Mouse (Mus musculus) right cerebral cortex, adult 2 months (tissue): Measurements from ENCODE around the gene Ankrd36.

Experiments
- DNase-seq, 2 experiments: peaks; one replicate each; pipeline ENCODE4 v3.0.0; 2021 to 2022; ENCODE audit warnings: low spot score in 2 of 2

The Ankrd36 gene

DNA sequence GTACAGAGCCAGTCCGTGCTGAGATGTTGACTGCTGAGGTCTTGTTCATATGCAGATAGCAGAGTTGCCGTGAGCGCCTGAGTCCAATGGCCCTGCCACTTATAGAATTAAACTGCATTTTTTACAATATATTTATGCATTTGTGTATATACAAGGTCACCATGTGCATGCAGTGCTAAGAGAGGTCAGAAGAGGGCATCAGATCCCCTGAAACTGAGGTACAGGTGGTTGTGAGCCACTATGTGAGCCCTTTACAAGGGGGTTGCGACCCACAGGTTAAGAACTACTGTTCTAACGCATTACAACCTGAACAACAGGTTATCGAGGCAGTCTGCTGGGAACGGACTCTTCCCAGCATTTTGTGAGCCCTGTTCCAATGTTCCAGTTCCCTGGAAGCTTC lies 80.8 kb downstream of the Ankrd36 start:
- DNase-seq, result no peak

DNA sequence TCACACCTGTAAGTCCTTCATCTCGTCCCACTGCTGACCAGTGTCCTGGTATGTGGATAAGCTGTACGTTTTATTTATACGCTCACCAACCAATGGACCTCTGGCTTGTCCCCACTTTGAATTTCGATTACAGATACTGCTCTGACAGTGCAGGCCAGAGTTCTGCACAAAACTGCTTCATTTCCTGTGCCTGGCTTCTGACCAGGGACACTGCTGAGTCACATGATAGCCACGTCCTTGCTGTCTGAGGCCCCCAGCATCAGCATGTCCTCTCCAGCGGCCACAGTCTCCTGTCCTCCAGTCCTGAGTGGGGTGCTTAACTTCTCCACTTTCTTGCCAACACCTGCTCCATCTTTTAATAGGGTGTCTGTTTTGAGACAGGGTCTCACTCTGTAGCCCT lies 113.1 kb downstream of the Ankrd36 start:
- DNase-seq, result no peak

DNA sequence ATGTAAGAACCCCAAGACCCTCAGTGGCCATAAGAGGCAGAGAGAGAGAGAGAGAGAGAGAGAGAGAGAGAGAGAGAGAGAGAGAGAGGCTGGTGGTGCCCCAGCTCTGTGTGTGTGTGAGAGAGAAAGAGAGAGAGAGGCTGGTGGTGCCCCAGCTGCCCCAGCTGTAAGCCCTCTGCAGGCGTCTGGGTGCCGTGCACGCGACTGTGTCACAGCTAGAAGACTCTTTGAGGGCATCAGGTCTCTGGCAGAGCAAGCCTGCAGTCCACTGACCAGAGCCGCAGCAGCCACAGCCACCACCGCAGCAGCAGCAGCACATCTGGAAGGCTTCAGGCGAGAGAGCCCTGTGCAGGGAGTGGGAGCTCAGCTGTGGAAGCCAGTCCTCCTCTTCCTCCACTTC lies 114.8 kb downstream of the Ankrd36 start:
- no peak for DNase-seq

DNA sequence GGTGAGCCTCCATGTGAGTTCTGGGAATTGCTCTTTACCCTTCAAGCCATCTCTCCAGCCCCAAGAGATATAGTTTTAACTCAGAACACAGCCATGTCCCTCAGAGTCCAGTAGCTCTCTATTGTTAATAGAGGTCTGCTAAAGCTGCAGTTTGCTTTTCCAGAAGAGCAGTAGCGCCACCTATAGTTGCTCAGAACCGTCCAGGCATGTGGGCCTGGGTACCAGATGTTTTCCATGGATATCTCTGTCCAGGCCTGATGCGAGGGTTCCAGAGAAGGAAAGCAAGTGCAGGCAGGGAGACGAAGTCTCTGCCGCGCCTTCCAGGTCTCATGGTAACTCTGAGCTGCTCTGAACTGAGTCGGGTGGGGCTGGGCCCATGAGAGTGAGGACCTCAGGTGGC lies 122.3 kb downstream of the Ankrd36 start:
- DNase-seq, result peak; percentile 61 to 67

DNA sequence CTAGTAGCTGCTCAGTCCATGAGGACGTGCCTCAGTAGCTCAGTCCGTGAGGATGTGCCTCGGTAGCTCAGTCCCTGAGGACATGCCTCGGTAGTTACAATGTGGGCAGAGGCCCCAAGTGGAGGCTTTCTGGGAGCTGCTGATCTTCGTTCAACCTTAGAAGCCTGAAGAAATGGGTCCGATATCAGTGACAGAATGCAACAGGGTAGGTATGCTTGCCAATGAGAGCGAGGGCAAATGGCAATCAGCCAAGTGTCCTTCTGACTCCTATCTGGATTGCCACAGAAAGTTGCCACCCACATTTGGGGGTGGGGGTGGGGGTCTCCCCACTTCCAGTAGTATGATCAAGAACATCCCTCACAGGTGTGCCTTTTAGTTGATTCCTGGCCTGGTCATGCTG lies 131.3 kb downstream of the Ankrd36 start:
- no peak for DNase-seq

DNA sequence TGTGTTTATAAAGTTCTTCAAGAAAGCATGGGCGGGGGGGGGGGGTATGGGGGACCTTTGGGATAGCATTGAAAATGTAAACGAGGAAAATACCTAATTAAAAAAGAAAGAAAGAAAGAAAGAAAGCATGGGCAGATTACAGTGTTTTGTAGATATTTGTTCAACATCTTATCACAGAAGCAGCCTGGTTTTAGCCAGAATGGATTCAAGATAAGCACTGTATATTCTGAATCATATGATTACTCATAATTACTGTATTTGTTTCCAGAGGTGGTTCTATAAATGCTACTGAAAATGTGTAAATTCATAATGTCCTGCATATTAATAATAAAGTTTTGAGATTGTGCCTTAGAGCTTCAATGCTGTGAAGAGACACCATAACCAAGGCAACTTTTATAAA lies 131.8 kb downstream of the Ankrd36 start:
- DNase-seq, result no peak

DNA sequence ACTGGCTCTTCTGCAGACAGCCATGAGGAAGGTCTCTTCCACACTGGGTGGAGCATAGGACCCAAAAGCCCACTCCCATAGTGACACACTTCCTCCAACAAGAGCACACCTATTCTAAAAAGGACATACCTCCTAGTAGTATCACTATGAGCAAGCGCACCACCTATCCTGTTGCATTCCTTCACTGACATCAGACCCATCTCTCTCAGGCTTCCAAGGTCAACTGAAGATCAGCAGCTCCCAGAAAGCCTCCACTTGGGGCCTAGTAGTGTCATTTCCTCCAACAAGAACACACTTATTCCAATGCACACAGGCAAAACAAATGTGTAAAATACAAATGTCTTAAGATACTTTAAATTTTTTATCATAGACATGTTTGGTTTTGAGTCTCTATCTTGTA lies 132.3 kb downstream of the Ankrd36 start:
- no peak for DNase-seq

DNA sequence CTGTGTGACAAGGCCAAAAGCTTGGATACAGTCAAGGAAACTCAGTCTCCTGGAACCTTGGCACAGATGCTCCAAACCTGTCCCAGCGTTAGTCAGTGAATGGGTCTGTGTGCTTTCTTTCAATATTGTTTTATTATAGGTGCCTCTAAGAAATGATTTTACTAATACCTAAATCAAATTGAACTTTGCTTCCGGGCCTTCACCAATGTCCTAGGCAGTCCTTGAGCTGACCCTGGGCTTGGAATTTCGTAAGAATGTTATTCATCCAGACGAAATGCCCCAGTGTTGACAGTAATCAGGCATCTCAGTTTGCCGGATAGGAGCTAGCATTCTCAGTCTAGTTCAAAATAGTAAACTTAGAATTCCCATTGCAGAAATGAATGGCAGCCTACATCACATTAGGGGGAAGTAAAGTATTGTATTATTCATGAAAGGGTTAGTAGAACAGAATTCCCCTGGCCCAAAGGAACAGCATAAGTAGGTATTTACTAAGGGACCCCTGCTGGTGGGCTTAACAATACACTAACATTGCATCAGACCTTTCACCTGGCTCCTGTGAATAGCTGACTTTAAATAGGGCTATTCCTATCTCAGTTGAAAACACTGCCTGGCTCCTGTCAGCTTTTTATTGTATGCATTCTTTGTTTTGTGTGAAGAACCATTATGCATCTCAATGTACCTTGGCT lies 132.9 kb downstream of the Ankrd36 start:
- DNase-seq, result no peak

DNA sequence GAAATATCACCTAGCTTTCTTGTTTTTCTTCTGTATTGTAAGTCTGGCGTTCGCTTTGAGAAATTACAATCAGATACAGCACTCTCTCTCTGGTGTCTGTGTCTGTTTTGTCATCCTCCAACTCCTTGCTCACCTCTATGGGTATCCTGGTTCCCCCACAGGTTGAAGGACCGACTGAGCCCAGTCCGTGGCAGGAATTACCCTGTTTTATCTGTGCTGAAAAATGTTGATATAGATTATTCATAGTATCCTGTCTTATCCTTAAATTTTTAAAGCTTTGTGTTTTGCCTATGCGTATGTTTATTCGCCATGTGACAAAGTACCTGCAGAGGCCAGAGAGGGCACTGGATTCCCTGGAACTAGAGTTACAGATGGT lies 133.5 kb downstream of the Ankrd36 start:
- DNase-seq, result no peak

DNA sequence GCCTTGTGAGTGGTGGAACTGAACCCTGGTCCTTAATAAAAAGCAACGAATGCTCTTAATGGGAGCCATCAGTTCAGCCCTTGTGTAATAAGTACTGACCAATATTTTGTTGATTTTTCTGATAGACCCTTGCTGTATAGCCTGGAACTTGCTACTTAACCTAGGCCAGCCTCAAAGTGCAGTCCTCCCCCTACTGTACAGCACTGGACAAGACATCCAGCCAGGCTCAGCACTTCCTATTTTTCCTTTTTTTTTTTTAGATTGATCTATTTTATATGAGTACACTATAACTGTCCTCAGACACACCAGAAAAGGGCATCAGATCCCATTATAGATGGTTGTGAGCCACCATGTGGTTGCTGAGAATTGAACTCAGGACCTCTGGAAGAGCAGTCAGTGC lies 133.9 kb downstream of the Ankrd36 start:
- no peak for DNase-seq

DNA sequence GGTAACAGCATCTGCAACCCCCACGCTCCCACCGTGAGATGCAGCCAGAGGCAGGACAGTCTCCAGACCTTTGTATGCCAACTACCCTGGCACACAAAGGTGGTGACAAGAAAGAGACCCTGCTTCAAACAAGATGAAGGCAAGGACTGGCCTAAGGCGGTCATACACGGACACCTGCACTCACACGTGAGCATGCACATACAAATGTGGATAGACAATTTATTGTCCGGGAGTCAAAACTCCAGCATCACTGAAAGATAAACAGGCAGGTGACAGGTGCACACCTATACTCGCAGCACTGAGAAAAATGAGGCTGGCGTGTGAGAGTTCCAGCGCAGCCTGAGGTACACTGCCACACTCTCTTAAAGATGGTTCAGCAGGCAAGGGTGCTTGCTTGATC lies 136.5 kb downstream of the Ankrd36 start:
- DNase-seq, result no peak

DNA sequence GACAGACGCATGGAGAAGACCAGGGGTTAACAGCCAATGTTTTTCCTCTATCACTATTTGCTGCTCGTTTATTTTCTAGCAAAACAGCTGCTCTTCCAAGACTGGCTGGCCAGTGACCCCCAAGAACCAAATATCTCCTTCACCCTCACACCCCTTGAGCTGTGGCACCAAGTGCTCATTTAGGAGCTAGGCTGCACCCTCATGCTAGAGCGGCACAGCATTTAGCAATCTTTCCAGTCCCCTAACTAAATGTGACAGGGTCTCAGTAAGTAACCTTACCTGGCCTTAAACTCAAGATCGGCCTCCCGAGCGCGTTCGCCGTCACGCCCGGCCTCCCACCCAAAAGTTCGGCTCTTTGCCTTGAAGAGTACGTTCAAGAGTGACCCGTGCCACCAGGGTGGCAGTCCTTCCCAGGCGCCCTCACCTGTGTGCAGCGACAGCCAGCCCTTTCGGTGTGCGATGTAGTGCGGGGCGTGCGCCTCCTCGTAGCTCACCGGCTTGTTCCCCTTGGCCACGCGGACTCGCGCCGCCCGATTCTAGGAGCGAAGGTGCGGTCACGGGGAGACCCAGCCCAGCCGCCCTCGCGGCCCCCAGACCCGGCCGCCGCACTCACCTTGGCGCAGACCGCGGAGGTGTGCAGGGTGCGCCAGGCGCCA lies 137.5 kb downstream of the Ankrd36 start:
- DNase-seq, result peak; percentile 52 to 53

DNA sequence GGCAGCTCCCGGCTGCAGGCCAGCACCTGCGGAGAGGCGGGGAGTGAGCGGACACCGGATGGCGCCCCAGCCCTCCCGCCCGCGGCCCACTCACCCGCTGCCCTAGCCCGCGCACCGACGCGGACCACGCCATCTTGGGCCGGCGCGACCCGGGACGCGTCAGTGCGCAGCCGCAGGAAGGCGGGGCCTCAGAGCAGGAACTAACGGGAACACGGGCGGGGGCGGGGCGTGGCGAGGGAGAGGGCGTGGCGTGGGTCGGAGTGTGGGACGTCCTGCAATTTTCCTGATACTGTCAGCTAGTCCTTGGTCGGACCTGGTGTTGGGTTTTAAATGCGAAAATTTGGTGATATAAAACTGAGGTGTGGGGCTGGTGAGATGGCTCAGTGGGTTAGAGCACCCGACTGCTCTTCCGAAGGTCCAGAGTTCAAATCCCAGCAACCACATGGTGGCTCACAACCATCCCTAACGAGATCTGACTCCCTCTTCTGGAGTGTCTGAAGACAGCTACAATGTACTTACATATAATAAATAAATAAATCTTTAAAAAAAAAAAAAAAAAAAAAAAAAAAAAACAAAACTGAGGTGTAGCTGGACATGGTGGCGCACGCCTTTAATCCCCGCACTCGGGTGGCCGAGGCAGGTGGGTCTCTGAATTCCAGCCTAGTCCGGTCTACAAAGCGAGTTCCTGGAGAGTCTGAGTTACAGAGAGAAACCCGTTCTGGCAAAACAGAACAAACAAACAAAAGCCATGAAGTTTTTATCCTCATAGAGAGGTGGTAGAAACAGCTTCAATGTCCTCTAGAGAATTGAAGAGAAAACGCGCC lies 138.3 kb downstream of the Ankrd36 start:
- peak; percentile 84 to 85 for DNase-seq

DNA sequence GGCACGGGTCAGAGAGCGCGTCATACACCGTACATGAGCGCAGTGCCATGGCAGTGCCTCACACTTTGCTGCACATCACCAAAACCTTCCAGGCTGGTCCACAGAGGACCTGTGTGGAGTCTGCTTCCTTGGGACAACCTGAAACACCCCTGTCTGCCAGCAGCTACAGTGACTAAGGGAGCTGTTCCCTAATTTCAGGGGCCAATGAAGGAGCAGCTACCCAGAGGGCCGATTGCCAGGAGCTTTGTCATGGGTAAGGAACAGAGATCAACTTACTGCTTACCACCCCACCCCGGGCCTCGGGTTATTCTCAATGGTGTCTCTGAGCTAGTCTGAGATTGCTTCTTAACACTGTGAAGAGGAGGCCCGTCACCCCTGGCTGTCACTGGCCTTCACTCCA lies 145.7 kb downstream of the Ankrd36 start:
- DNase-seq, result no peak

DNA sequence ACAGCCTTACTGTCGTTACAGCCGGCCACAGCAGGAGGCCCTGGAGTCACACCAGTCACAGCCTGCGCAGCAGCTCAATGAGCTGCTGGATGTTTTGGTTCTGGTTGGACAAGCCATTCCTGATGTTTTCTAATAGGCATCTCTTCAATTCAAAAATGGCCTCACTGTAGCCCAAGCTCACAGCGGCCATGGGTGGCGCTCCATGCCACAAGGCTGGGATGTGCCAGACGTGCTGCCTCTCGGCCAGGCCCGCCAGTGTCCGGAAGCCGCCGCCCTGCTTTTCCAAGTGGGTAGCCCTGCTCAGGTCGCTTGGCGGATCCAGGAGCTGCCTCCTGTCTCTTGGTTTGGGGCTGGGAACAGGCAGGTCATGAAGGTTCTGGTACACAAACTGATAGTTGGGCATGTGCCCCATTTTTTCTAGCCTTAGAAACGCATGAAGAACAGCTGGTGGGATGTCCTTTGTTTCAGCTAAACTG lies 146.2 kb downstream of the Ankrd36 start, which contains the start of gene Mrps24:
Gene Mrps24, minus strand, starts transcription at position 51 of the 476 bp plus-strand sequence.
- DNase-seq, result no peak

DNA sequence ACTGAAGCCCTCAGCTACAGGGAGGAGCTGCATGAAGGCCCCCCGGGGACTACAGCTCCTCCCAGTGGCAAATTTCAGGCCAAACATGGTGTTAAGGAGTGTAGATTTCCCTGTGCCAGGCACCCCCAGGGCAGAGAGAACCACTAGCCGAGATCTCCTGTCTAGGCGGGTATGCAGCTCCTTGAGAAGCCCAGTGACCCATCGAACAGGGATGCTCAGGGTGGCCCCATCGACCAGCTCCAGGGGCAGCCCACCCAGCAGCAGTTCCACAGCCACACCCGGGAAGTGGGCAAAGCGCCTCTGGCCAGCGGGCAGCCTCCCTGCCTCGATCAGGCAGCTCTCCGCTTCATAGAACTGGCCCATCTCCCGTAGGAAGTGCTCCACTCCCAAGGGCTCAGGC lies 146.8 kb downstream of the Ankrd36 start:
- DNase-seq, result no peak

DNA sequence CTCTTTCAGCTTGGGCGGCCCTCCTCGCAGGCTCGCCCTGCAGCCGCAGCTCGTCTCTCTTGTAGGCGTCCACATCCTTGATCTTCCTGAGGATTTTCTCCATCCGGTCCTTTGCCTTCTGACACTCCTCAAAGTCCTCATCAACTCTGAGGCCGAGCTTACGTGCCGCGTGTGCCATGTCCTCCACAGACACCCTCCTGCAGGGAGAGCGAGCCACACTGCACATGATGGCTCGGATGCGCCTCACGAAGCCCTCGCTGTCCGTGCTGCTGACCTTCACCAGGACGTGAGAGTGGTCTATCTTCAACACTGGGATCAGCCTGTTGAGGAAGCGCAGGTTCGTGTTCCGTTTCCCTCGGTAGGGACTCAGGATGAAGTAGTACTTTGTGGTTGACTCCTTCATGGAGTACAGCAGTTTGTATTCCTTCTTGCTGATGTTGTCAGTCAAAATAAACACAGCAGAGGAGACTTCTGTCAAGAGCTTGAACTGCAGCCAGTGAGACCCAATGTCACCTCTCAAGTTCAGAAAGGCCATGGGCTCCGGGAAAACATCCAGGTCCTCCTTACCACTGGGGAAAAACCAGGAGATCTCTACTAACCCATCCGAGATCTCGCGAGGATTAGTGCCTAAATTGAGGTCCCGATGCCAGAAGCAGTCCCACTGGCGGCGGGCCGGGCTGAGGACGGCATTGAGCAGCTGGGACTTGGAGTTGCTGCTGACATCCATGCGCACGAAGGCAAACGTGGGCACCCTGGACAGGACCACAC lies 147.6 kb downstream of the Ankrd36 start:
- DNase-seq, result no peak

DNA sequence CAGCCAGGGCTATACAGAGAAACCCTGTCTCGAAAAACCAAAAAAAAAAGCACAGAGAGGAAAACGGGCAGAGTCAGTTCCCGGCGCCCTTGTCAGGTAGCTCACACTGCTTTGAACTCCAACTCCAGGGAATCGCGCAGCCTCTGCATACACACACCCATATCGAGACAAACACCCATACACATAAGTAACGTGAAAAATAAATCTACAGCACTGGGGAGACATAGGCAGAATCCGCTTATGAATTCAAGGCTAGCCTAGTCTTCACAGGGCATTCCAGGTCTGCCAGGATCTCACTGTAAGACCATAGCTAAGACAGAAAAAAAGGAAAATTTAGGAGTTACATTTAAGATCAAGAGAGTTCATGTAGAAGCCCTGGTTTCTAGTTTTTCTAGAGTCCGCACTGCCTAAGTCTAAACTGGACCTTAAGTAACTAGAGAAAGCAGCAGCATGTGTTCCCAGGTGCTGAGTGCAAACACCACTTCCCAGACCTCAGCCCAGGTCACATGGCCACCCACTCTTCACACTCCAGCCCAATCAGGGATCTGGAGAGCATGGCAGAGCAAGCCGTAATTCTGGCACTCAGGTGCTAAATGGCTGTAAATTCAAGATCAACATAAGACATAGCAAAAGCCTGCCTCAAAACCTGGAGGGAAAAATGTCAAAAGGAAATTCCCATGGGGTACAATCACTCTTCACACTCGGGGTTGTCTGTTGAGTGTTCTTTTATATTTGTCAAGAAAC lies 149.3 kb downstream of the Ankrd36 start:
- DNase-seq, result no peak

DNA sequence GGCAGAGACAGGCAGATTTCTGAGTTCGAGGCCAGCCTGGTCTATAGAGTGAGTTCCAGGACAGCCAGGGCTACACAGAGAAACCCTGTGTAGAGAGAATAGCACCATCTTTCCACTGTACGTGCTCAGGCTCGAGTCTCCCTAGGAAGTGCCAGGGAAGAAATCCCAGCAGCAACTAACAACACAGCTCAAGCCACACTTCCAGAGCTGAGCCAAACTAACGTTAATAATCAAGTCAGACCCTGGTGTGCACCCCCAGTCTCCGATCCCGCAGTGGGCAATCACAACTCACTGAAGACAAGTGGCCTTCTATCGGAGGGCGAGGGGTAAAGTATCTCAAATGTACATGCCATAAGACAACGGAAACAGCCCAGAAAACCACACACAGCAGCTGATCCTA lies 160.1 kb downstream of the Ankrd36 start:
- DNase-seq, result no peak

DNA sequence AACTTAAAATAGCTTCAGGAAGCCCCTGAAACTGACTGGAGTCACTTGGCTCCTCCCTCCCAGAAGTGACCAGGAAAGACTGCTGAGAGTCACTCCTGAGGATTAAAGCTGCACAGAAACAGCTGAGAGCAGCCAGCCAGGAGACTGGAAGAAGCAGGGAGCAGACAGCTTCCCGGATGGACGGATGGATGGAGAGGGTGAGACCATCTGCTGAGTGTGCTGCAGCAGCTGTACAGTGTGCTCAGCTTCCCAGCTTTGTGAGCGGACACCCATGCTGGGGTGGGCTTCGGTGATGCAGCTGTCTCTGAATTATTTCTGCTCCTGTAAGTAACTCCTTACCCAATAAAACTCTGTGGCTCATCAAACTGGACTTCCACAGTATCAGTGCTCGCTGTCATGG lies 162.9 kb downstream of the Ankrd36 start:
- no peak for DNase-seq

DNA sequence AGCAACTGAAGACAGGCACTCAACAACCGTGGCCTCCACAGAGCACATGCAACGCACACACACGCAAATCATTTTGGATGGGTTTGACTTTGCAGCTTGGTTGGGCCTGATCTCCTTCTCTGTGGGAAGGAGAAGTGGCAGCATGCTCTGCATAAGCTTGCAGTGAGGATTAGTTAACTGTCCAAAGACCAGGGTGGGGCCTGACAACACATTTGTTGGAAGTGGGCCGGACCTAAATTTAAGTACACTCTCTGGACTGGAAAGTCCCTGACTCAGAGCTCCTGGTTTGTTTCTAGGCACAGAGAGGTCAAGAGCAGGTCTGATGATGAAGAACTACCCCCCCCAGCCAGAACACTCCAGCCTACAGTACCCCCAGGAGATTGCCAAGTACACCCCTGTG lies 164.8 kb downstream of the Ankrd36 start:
- DNase-seq, result no peak
